Mouse (Mus musculus) G1E (cell line): Measurements from ENCODE around the gene Nav1.

Experiments
- CTCF ChIP-seq: IDR thresholded peaks from 2 replicates; pipeline ENCODE4 v1.5.1; 2012; ENCODE audit warnings: low read depth, low read length, inconsistent platforms, mixed read lengths
- GATA1 ChIP-seq: IDR thresholded peaks from 2 replicates; pipeline ENCODE4 v1.6.1; 2012; ENCODE audit warnings: borderline replicate concordance, low read length, inconsistent platforms, mixed read lengths
- GATA2 ChIP-seq: IDR thresholded peaks from 2 replicates; pipeline ENCODE4 v1.6.1; 2012; ENCODE audit warnings: low read depth, low read length, inconsistent platforms, borderline replicate concordance
- POLR2AphosphoS5 ChIP-seq: IDR thresholded peaks from 2 replicates; pipeline ENCODE4 v1.6.1; 2012; ENCODE audit warnings: low read depth, low read length, inconsistent platforms; ENCODE audit not compliant: insufficient replicate concordance
- TAL1 ChIP-seq: conservative IDR thresholded peaks from 2 replicates; pipeline ENCODE4 v1.6.1; 2012; ENCODE audit warnings: low read depth, low read length, inconsistent platforms, mixed read lengths

DNA sequence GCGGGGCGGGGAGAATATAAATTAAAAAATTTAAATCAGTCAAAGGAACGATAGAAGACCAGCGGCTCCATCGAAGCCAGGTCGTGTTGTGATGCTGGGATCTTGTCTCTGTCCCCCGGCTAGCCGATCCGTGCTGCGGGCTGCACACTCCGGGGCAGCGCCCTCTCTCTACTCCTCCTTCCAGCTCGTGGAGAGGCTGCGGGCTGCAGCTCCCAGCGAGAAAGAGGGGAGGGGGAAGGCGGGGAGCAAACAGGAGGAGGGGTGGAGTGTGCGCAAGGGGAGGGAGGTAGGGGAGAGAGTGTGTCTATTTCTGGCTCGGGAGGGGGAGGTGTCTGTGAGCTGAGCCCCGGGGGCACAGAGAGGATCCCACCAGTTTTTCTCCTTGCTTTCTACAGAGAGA is 21.5 kb downstream of the Nav1 start:
- TF ChIP-seq CTCF (no peak), GATA2 (no peak), TAL1 (no peak), POLR2AphosphoS5 (no peak), GATA1 (no peak)
